Mouse (Mus musculus) testis, postnatal 14 days (tissue): ENCODE data around the gene Gstm4.
"Not testable (repeated sequence)": the region's sequence is repeated elsewhere in the genome, so short reads cannot be mapped to it uniquely, and the experiment has no call there.

Experiments used
- DNase-seq: peaks from one replicate; pipeline ENCODE4 v3.0.0; 2021; ENCODE audit warnings: low spot score

Gstm4 gene

GRCm38 (mm10) chr3:108069231-108069870 lies 24.7 kb upstream of the Gstm4 start:
- no peak for DNase-seq

- no peak for DNase-seq
Observed at GRCm38 (mm10) chr3:108068826-108069225, 24.1 kb upstream of the Gstm4 start.

GRCm38 (mm10) chr3:108067370-108067934 lies 22.8 kb upstream of the Gstm4 start:
- no peak for DNase-seq

GRCm38 (mm10) chr3:108065551-108065950 lies 20.9 kb upstream of the Gstm4 start:
- DNase-seq, result no peak

- DNase-seq, result no peak
Observed at GRCm38 (mm10) chr3:108064672-108065071, 20.0 kb upstream of the Gstm4 start.

GRCm38 (mm10) chr3:108062648-108063047 lies 18.0 kb upstream of the Gstm4 start:
- DNase-seq, result no peak

GRCm38 (mm10) chr3:108061420-108061819 lies 16.7 kb upstream of the Gstm4 start:
- no peak for DNase-seq

GRCm38 (mm10) chr3:108050493-108050892 lies 5.8 kb upstream of the Gstm4 start:
- no peak for DNase-seq

GRCm38 (mm10) chr3:108048306-108048705 lies 3.6 kb upstream of the Gstm4 start:
- peak; percentile 34 for DNase-seq

GRCm38 (mm10) chr3:108046944-108047655 lies 2.4 kb upstream of the Gstm4 start:
- no peak for DNase-seq

- DNase-seq, result no peak
Observed at GRCm38 (mm10) chr3:108033156-108033555, 11.5 kb downstream of the Gstm4 start.

- no peak for DNase-seq
Observed at GRCm38 (mm10) chr3:108032113-108032512, 12.6 kb downstream of the Gstm4 start.

GRCm38 (mm10) chr3:108028641-108029365 lies 15.9 kb downstream of the Gstm4 start:
- DNase-seq, result peak; percentile 40

- DNase-seq, result no peak
Observed at GRCm38 (mm10) chr3:108026597-108026996, 18.1 kb downstream of the Gstm4 start.

GRCm38 (mm10) chr3:108026049-108026448 lies 18.6 kb downstream of the Gstm4 start:
- no peak for DNase-seq

GRCm38 (mm10) chr3:108025318-108025717 lies 19.4 kb downstream of the Gstm4 start:
- DNase-seq, result no peak

- no peak for DNase-seq
Observed at GRCm38 (mm10) chr3:108022650-108023049, 22.0 kb downstream of the Gstm4 start.

GRCm38 (mm10) chr3:108020351-108021022 lies 24.2 kb downstream of the Gstm4 start:
- not testable (repeated sequence) for DNase-seq

GRCm38 (mm10) chr3:108019226-108019625 lies 25.5 kb downstream of the Gstm4 start:
- not testable (repeated sequence) for DNase-seq

- DNase-seq, result no peak
Observed at GRCm38 (mm10) chr3:108018190-108018820, 26.4 kb downstream of the Gstm4 start.

- DNase-seq, result peak; percentile 92
Observed at GRCm38 (mm10) chr3:108017473-108018189, 27.1 kb downstream of the Gstm4 start, which contains the start of gene Gstm1. Gene Gstm1 (minus strand): TSS chr3:108017973.
